Mouse (Mus musculus): ENCODE results near the gene Bpgm.
A peak's percentile ranks its signal among the peaks of the same experiment; 100 is the strongest.

The Bpgm gene

GRCm38 (mm10) chr6:34483811-34484210, 7.8 kb downstream of the Bpgm start:
- no peak for DNase-seq (ENCODE audit: low read depth, low spot score)

GRCm38 (mm10) chr6:34486071-34486626, 10.1 kb downstream of the Bpgm start:
- no peak for DNase-seq (ENCODE audit: low read depth, low spot score)

- no peak for DNase-seq (ENCODE audit: low read depth, low spot score)
Observed at GRCm38 (mm10) chr6:34493327-34494095, 17.5 kb downstream of the Bpgm start.

- DNase-seq (ENCODE audit: low read depth, low spot score): no peak
Observed at GRCm38 (mm10) chr6:34495140-34495551, 19.1 kb downstream of the Bpgm start.

GRCm38 (mm10) chr6:34497991-34498625, 22.1 kb downstream of the Bpgm start:
- DNase-seq (ENCODE audit: low read depth, low spot score): no peak

GRCm38 (mm10) chr6:34502291-34502690, 26.3 kb downstream of the Bpgm start:
- DNase-seq (ENCODE audit: low read depth, low spot score): no peak

GRCm38 (mm10) chr6:34505957-34506356, 29.9 kb downstream of the Bpgm start:
- no peak for DNase-seq (ENCODE audit: low read depth, low spot score)

GRCm38 (mm10) chr6:34507581-34507980, 31.6 kb downstream of the Bpgm start:
- no peak for DNase-seq (ENCODE audit: low read depth, low spot score)

- no peak for DNase-seq (ENCODE audit: low read depth, low spot score)
Observed at GRCm38 (mm10) chr6:34508016-34508415, 32.0 kb downstream of the Bpgm start.

- no peak for DNase-seq (ENCODE audit: low read depth, low spot score)
Observed at GRCm38 (mm10) chr6:34510277-34510676, 34.3 kb downstream of the Bpgm start.

- DNase-seq (ENCODE audit: low read depth, low spot score): peak; percentile 64
Observed at GRCm38 (mm10) chr6:34511410-34511809, 35.4 kb downstream of the Bpgm start.

- no peak for DNase-seq (ENCODE audit: low read depth, low spot score)
Observed at GRCm38 (mm10) chr6:34512741-34513140, 36.7 kb downstream of the Bpgm start.

GRCm38 (mm10) chr6:34514655-34515054, 38.6 kb downstream of the Bpgm start:
- DNase-seq (ENCODE audit: low read depth, low spot score): no peak

GRCm38 (mm10) chr6:34515098-34515782, 39.2 kb downstream of the Bpgm start:
- no peak for DNase-seq (ENCODE audit: low read depth, low spot score)

GRCm38 (mm10) chr6:34515783-34516099, 39.7 kb downstream of the Bpgm start:
- no peak for DNase-seq (ENCODE audit: low read depth, low spot score)

GRCm38 (mm10) chr6:34517750-34518149, 41.7 kb downstream of the Bpgm start:
- DNase-seq (ENCODE audit: low read depth, low spot score): no peak

- DNase-seq (ENCODE audit: low read depth, low spot score): no peak
Observed at GRCm38 (mm10) chr6:34519087-34519486, 43.1 kb downstream of the Bpgm start.

GRCm38 (mm10) chr6:34520491-34520890, 44.5 kb downstream of the Bpgm start:
- DNase-seq (ENCODE audit: low read depth, low spot score): no peak

GRCm38 (mm10) chr6:34520912-34521311, 44.9 kb downstream of the Bpgm start:
- no peak for DNase-seq (ENCODE audit: low read depth, low spot score)

- DNase-seq (ENCODE audit: low read depth, low spot score): no peak
Observed at GRCm38 (mm10) chr6:34523476-34523875, 47.5 kb downstream of the Bpgm start.

- DNase-seq (ENCODE audit: low read depth, low spot score): no peak
Observed at GRCm38 (mm10) chr6:34525499-34525924, 49.5 kb downstream of the Bpgm start.

GRCm38 (mm10) chr6:34525927-34526326, 49.9 kb downstream of the Bpgm start:
- no peak for DNase-seq (ENCODE audit: low read depth, low spot score)

Measured in ZHBTc4 (cell line).